Mouse (Mus musculus) CH12.LX (cell line): ENCODE measurements around the gene Rars2.

Source experiments
- CTCF ChIP-seq, 2 experiments: IDR thresholded peaks in 1 of 2; conservative IDR thresholded peaks in 1 of 2; 2 replicates each; pipeline ENCODE4 v1.5.1; 2011 to 2012; ENCODE audit warnings: low read depth in 2 of 2, low read length in 2 of 2, improper control_type of control experiment in 1 of 2, inconsistent platforms in 1 of 2, mild to moderate bottlenecking in 1 of 2, moderate library complexity in 1 of 2
- E2F4 ChIP-seq: IDR thresholded peaks from 2 replicates; pipeline ENCODE4 v1.6.1; 2011; ENCODE audit warnings: low read depth, low read length, improper control_type of control experiment; ENCODE audit not compliant: insufficient replicate concordance
- GABPA ChIP-seq: IDR thresholded peaks from 2 replicates; pipeline ENCODE4 v1.6.1; 2012; ENCODE audit warnings: low read depth, low read length, improper control_type of control experiment, inconsistent platforms; ENCODE audit not compliant: insufficient replicate concordance
- POLR2A ChIP-seq: IDR thresholded peaks from 2 replicates; pipeline ENCODE4 v1.6.1; 2011; ENCODE audit warnings: low read depth, mild to moderate bottlenecking, improper control_type of control experiment, low read length
- TBP ChIP-seq: conservative IDR thresholded peaks from 2 replicates; pipeline ENCODE4 v1.6.1; 2011; ENCODE audit warnings: low read depth, low read length, improper control_type of control experiment

GRCm38 (mm10) chr4:34615303-34615702 is 546 bp downstream of the Rars2 start:
- TF ChIP-seq TBP: no peak
- TF ChIP-seq POLR2A: no peak
- TF ChIP-seq CTCF (conservative IDR thresholded peaks at IDR 0.05 in 1 of 2, IDR thresholded peaks at IDR 0.05 in 1 of 2; ENCODE audit: low read depth in 2 of 2, low read length in 2 of 2): no peak
- TF ChIP-seq E2F4: no peak
- TF ChIP-seq GABPA: no peak
